Mouse (Mus musculus) C2C12 (cell line): ENCODE measurements around the gene Nol12.

Experiments used
- CTCF ChIP-seq: IDR thresholded peaks from one replicate; pipeline ENCODE4 v1.5.1; 2011; ENCODE audit not compliant: control insufficient read depth, insufficient read depth, insufficient read length
- FOSL1 ChIP-seq: IDR thresholded peaks from one replicate; pipeline ENCODE4 v1.8.0; 2011; ENCODE audit warnings: mild to moderate bottlenecking, low read length; ENCODE audit not compliant: poor library complexity, insufficient read depth, severe bottlenecking
- MYOD1 ChIP-seq: IDR thresholded peaks from one replicate; pipeline ENCODE4 v1.6.1; 2011; ENCODE audit warnings: low read depth; ENCODE audit not compliant: control insufficient read depth, insufficient read length
- USF1 ChIP-seq: IDR thresholded peaks from one replicate; pipeline ENCODE4 v1.6.1; 2011; ENCODE audit warnings: low read depth, mild to moderate bottlenecking, control low read depth, moderate library complexity

GRCm38 (mm10) chr15:78927021-78927787 lies 7.5 kb upstream of the Nol12 start:
- no peak for TF ChIP-seq FOSL1
- no peak for TF ChIP-seq CTCF
- no peak for TF ChIP-seq USF1
- peak; percentile 18 for TF ChIP-seq MYOD1
